In genomic region chr9:102746753-102747152, GRCm38 (mm10) we compare ENCODE assay signal across 10 mouse cellular contexts. TPM values are rescaled to one million over a fixed set of nuclear protein-coding genes. Genes with fewer than 3 reads are reported as not detected.
A peak's percentile ranks its signal among the peaks of the same experiment; 100 is the strongest.
DNase-seq lines count a peak whose midpoint lies in the region.
"Had no signal": no experiment of that assay in that cellular context is flagged by ENCODE, and none has a peak within 500 bp of the region (broad histone marks: within the 10 kb centered on the region; RNA-seq: fewer than 3 reads in every experiment).

No protein-coding gene starts in this region.

- DNase-seq in heart, postnatal 25 days (ENCODE audit: low spot score): peak; percentile 35
- DNase-seq in heart, postnatal 14 days: no peak
- DNase-seq in adrenal gland, postnatal 36 days: peak; percentile 55 to 59
- peak; percentile 75 for DNase-seq in gastrocnemius, postnatal 25 days
- DNase-seq in kidney, postnatal 4 days: peak; percentile 43 to 60
- DNase-seq in cerebellum, adult 18-20 months: no peak
- no peak for DNase-seq in lung, postnatal 36 days
- DNase-seq in layer of hippocampus, adult 8-10 months (ENCODE audit: low spot score in 2 of 2): no peak
- DNase-seq: layer of hippocampus, adult 9-11 months; liver, embryonic 13.5 days had no signal

- intact Hi-C loops in heart, postnatal 25 days (cut with DNase I): no loop called here
- intact Hi-C loops in heart, postnatal 14 days (cut with DNase I): no loop called here

RNA-seq across cellular contexts. Expression of gene Amotl2, which starts 30.3 kb away (rescaled TPM):
- total RNA-seq in heart, postnatal 25 days (2021): 10 to 100 TPM; 56.4 to 59.5 TPM
- total RNA-seq in heart, postnatal 14 days (2021): 10 to 100 TPM; 61.6 to 64.6 TPM
- 100 to 1,000 TPM; 219 to 385 TPM for total RNA-seq in adrenal gland, postnatal 36 days (2021)
- total RNA-seq in gastrocnemius, postnatal 25 days (2021): 10 to 100 TPM; 13.6 to 20.3 TPM
- 10 to 100 TPM; 17.3 to 22.8 (median 20.6) TPM for total RNA-seq in layer of hippocampus, adult 8-10 months (2022)

Comparison
In these comparisons a context has a peak if more than half of its experiments do, and no peak if none do; other contexts are left out.
1. DNase-seq: peak in heart, postnatal 25 days (single experiment), adrenal gland, postnatal 36 days (2 of 2), gastrocnemius, postnatal 25 days (single experiment) and kidney, postnatal 4 days (2 of 2); none in heart, postnatal 14 days (0 of 2), cerebellum, adult 18-20 months (0 of 2), lung, postnatal 36 days (single experiment) and layer of hippocampus, adult 8-10 months (0 of 2).